Mouse (Mus musculus) thymus, adult 2 months (tissue): ENCODE measurements around the gene Wdfy3.

Source experiments
- CTCF ChIP-seq: fragments of 200-500 bp; IDR thresholded peaks from 2 replicates; pipeline ENCODE4 v1.5.1; 2012; ENCODE audit warnings: mild to moderate bottlenecking, control low read depth, low read length, moderate library complexity, borderline replicate concordance; ENCODE audit not compliant: control insufficient read depth, poor library complexity, insufficient read depth; ENCODE audit errors: extremely low read depth
- POLR2A ChIP-seq: fragments of 200-500 bp; IDR thresholded peaks from 2 replicates; pipeline ENCODE4 v1.6.1; 2012; ENCODE audit warnings: mild to moderate bottlenecking, low read length, control low read depth, moderate library complexity; ENCODE audit not compliant: control insufficient read depth, poor library complexity, insufficient read depth; ENCODE audit errors: extremely low read depth

GRCm38 (mm10) chr5:101993996-101994395 lies 75.7 kb downstream of the Wdfy3 start:
- TF ChIP-seq CTCF: no peak
- no peak for TF ChIP-seq POLR2A
